Mouse (Mus musculus) urinary bladder, adult 18-20 months (tissue): Measurements from ENCODE around the gene Nim1k.
"Not testable (repeated sequence)": the region's sequence is repeated elsewhere in the genome, so short reads cannot be mapped to it uniquely, and the experiment has no call there.

Experiments used
- DNase-seq, 2 experiments: peaks; one replicate each; pipeline ENCODE4 v3.0.0; 2022; ENCODE audit warnings: low spot score in 2 of 2, mixed read lengths in 2 of 2

The Nim1k gene

GRCm38 (mm10) chr13:119689709-119690038, 66.0 kb downstream of the Nim1k start:
- DNase-seq, result no peak

DNA sequence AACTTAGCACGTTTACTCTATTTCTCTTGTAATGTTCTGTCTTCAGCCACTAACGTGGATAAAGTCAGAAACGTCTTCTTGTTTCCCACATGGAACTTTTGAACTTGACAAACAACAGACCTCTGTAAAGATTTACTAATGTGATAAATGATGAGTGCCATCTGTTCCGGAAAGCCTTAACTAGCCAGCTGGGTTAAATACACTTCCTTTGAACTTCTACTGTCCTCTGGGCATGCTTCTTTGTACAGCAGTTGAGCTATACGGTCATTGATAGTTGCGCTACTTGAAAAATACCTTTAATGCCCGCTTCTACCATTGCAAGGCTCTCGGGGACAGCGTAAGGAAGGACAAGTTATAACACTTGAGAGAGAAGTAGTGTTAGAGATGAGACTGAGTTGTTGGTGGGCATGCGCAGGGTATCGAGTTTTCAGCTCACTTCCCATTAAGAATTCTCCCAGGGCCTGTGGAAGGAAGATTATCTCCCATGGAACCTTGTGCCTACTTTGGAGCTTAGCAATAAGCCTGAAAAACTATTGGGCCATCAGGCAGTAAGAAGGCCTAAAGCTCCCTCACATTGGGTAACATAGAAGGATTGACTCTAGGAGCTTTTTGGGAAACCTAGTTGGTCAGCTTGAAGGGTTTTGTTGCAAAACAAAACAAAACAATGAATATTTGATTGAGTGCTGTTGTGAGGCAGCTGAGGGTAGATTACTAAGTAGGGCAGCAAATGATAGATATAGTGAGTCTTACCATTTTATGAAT, 71.1 kb downstream of the Nim1k start:
- no peak for DNase-seq

DNA sequence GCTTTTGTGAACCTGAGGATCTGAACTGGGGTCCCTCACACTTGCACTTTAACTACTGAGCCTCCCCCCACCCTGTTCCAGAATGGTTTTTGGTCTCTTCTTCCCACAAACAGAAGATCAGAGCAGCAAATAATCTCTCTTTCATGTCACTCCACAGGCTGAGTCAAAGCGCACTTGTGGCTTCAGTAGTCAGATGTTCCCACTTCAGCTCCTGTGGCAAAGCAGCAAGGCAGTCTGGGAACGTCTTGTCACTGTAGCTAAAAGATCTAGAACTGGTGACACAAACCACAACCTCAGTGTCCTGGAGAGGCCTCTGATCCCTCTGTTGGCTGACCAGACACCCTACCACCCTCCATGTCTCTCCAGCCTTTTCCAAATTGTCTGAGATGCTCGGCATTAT, 74.5 kb downstream of the Nim1k start:
- DNase-seq, result no peak

GRCm38 (mm10) chr13:119679721-119680120, 76.0 kb downstream of the Nim1k start:
- DNase-seq, result no peak

- DNase-seq, result no peak
These were observed 76.9 kb downstream of the Nim1k start for GRCm38 (mm10) chr13:119678794-119679193.

- DNase-seq, result not testable (repeated sequence)
These were observed 94.3 kb downstream of the Nim1k start for GRCm38 (mm10) chr13:119661420-119661819.
